Mouse (Mus musculus) liver, adult 2 months (tissue): ENCODE measurements around the gene Sobp.

Source experiments
- CTCF ChIP-seq: fragments of 200-500 bp; IDR thresholded peaks from 2 replicates; pipeline ENCODE4 v1.5.1; 2011; ENCODE audit warnings: low read depth, low read length, control low read depth
- POLR2A ChIP-seq: fragments of 200-500 bp; IDR thresholded peaks from 2 replicates; pipeline ENCODE4 v1.6.1; 2011; ENCODE audit warnings: low read length, control low read depth; ENCODE audit not compliant: insufficient read depth; ENCODE audit errors: extremely low read depth

- no peak for TF ChIP-seq POLR2A
- no peak for TF ChIP-seq CTCF
Observed at GRCm38 (mm10) chr10:43128750-43129149, 45.6 kb downstream of the Sobp start.
